Mouse (Mus musculus): Measurements from ENCODE around the gene Aprt. TPM values are rescaled to one million over a fixed set of nuclear protein-coding genes. Genes with fewer than 3 reads are reported as not detected.

Aprt gene
- polyA plus RNA-seq, 1 experiment from 2014 or later, result 235 TPM

GRCm38 (mm10) chr8:122616181-122616905, 39.6 kb upstream of the Aprt start:
- H3K36me3 ChIP-seq (ENCODE audit: control insufficient read depth, insufficient read depth, low read length), result no peaks in the 10 kb centered on the region
- H3K9ac ChIP-seq (ENCODE audit: low read length), result no peak overlapping the region
- H3K4me3 ChIP-seq (ENCODE audit: low read depth, low read length), result no peak overlapping the region
- peaks cover 5% of the 10 kb centered on the region; the same call in 1 of the 2 replicates for H3K4me1 ChIP-seq (replicated peaks; ENCODE audit: control insufficient read depth, insufficient read depth, low read length)
- WGBS, result 79% methylated on average over 9 of the region's 9 CpGs
- no peaks in the 10 kb centered on the region for H3K27me3 ChIP-seq (ENCODE audit: control insufficient read depth, insufficient read depth, low read length)
- H3K27ac ChIP-seq (ENCODE audit: low read depth, low read length), result no peak overlapping the region
- H3K9me3 ChIP-seq (ENCODE audit: control insufficient read depth, low read length), result no peaks in the 10 kb centered on the region
- no peak for DNase-seq (ENCODE audit: low spot score)
- ATAC-seq (replicated peaks; ENCODE audit: low FRiP score), result no peak
- no peak overlapping the region for H3K4me2 ChIP-seq (ENCODE audit: low read depth, low read length, severe bottlenecking)

GRCm38 (mm10) chr8:122611295-122612133, 34.8 kb upstream of the Aprt start, which contains the start of the genes Galns and Trappc2l:
Gene Galns (minus strand): TSS chr8:122611463.
Gene Trappc2l (plus strand): TSS chr8:122611640.
- H3K9ac ChIP-seq (ENCODE audit: low read length), result peak within 1 kb of the TSS; percentile 66
- H3K27ac ChIP-seq (ENCODE audit: low read depth, low read length), result 0 out of 2 replicates have a peak within 1 kb of the TSS, but pooled peaks have one; percentile 46
- no peaks in the 10 kb centered on the region for H3K36me3 ChIP-seq (ENCODE audit: control insufficient read depth, insufficient read depth, low read length)
- WGBS, result under 1% methylated on average over 54 of the region's 57 CpGs
- ATAC-seq (replicated peaks; ENCODE audit: low FRiP score) (peak; percentile 97), DNase-seq (ENCODE audit: low spot score) (peak; percentile 99)
- H3K4me2 ChIP-seq (ENCODE audit: low read depth, low read length, severe bottlenecking), result peak within 1 kb of the TSS; percentile 88
- peak within 1 kb of the TSS; percentile 74 for H3K4me3 ChIP-seq (ENCODE audit: low read depth, low read length)
- H3K9me3 ChIP-seq (ENCODE audit: control insufficient read depth, low read length), result no peaks in the 10 kb centered on the region
- H3K27me3 ChIP-seq (ENCODE audit: control insufficient read depth, insufficient read depth, low read length), result no peaks in the 10 kb centered on the region
- peaks cover 5% of the 10 kb centered on the region; the same call in 1 of the 2 replicates for H3K4me1 ChIP-seq (replicated peaks; ENCODE audit: control insufficient read depth, insufficient read depth, low read length)

GRCm38 (mm10) chr8:122610612-122611277, 34.0 kb upstream of the Aprt start:
- H3K36me3 ChIP-seq (ENCODE audit: control insufficient read depth, insufficient read depth, low read length), result no peaks in the 10 kb centered on the region
- DNase-seq (ENCODE audit: low spot score), result no peak
- H3K9me3 ChIP-seq (ENCODE audit: control insufficient read depth, low read length), result no peaks in the 10 kb centered on the region
- H3K27ac ChIP-seq (ENCODE audit: low read depth, low read length), result no peak overlapping the region
- H3K27me3 ChIP-seq (ENCODE audit: control insufficient read depth, insufficient read depth, low read length), result no peaks in the 10 kb centered on the region
- H3K9ac ChIP-seq (ENCODE audit: low read length), result peak overlapping the region; percentile 49
- peak overlapping the region; percentile 83 for H3K4me2 ChIP-seq (ENCODE audit: low read depth, low read length, severe bottlenecking)
- no peak; the same call in 1 of the 2 replicates for ATAC-seq (replicated peaks; ENCODE audit: low FRiP score)
- peaks cover 5% of the 10 kb centered on the region; the same call in 1 of the 2 replicates for H3K4me1 ChIP-seq (replicated peaks; ENCODE audit: control insufficient read depth, insufficient read depth, low read length)
- H3K4me3 ChIP-seq (ENCODE audit: low read depth, low read length), result peak overlapping the region; percentile 74
- whole genome bisulfite sequencing, result 5% methylated on average over 20 of the region's 20 CpGs

GRCm38 (mm10) chr8:122610209-122610608, 33.5 kb upstream of the Aprt start:
- H3K9ac ChIP-seq (ENCODE audit: low read length), result no peak overlapping the region
- H3K4me3 ChIP-seq (ENCODE audit: low read depth, low read length), result no peak overlapping the region

GRCm38 (mm10) chr8:122606810-122607209, 30.1 kb upstream of the Aprt start:
- no peak overlapping the region for H3K27ac ChIP-seq (ENCODE audit: low read depth, low read length)
- no peak overlapping the region for H3K9ac ChIP-seq (ENCODE audit: low read length)
- H3K4me2 ChIP-seq (ENCODE audit: low read depth, low read length, severe bottlenecking), result no peak overlapping the region
- H3K36me3 ChIP-seq (ENCODE audit: control insufficient read depth, insufficient read depth, low read length), result no peaks in the 10 kb centered on the region
- H3K4me3 ChIP-seq (ENCODE audit: low read depth, low read length), result no peak overlapping the region
- no peak for ATAC-seq (replicated peaks; ENCODE audit: low FRiP score)
- 86% methylated on average over 11 of the region's 12 CpGs for WGBS
- no peak for DNase-seq (ENCODE audit: low spot score)
- H3K27me3 ChIP-seq (ENCODE audit: control insufficient read depth, insufficient read depth, low read length), result no peaks in the 10 kb centered on the region
- no peaks in the 10 kb centered on the region; the same call in 1 of the 2 replicates for H3K4me1 ChIP-seq (replicated peaks; ENCODE audit: control insufficient read depth, insufficient read depth, low read length)
- H3K9me3 ChIP-seq (ENCODE audit: control insufficient read depth, low read length), result no peaks in the 10 kb centered on the region

More at GRCm38 (mm10) chr8:122610209-122610608, 33.5 kb upstream of the Aprt start:
- WGBS, result 56% methylated on average over 4 of the region's 4 CpGs
- ATAC-seq (replicated peaks; ENCODE audit: low FRiP score), result no peak
- Histone ChIP-seq H3K4me1 (replicated peaks; ENCODE audit: control insufficient read depth, insufficient read depth, low read length) (peaks cover 5% of the 10 kb centered on the region; the same call in 1 of the 2 replicates), H3K9me3 (ENCODE audit: control insufficient read depth, low read length) (no peaks in the 10 kb centered on the region), H3K27ac (ENCODE audit: low read depth, low read length) (no peak overlapping the region), H3K27me3 (ENCODE audit: control insufficient read depth, insufficient read depth, low read length) (no peaks in the 10 kb centered on the region), H3K36me3 (ENCODE audit: control insufficient read depth, insufficient read depth, low read length) (no peaks in the 10 kb centered on the region), H3K4me2 (ENCODE audit: low read depth, low read length, severe bottlenecking) (peak overlapping the region; percentile 83; the same call in 1 of the 2 replicates)
- no peak for DNase-seq (ENCODE audit: low spot score)

- WGBS, result 83% methylated on average over 4 of the region's 4 CpGs
- Histone ChIP-seq H3K4me2 (ENCODE audit: low read depth, low read length, severe bottlenecking) (no peak overlapping the region), H3K4me3 (ENCODE audit: low read depth, low read length) (no peak overlapping the region), H3K4me1 (replicated peaks; ENCODE audit: control insufficient read depth, insufficient read depth, low read length) (no peaks in the 10 kb centered on the region), H3K36me3 (ENCODE audit: control insufficient read depth, insufficient read depth, low read length) (no peaks in the 10 kb centered on the region), H3K27me3 (ENCODE audit: control insufficient read depth, insufficient read depth, low read length) (no peaks in the 10 kb centered on the region), H3K9ac (ENCODE audit: low read length) (no peak overlapping the region), H3K27ac (ENCODE audit: low read depth, low read length) (no peak overlapping the region), H3K9me3 (ENCODE audit: control insufficient read depth, low read length) (no peaks in the 10 kb centered on the region)
- ATAC-seq (replicated peaks; ENCODE audit: low FRiP score) (no peak), DNase-seq (ENCODE audit: low spot score) (no peak)
These were observed 28.7 kb upstream of the Aprt start for GRCm38 (mm10) chr8:122605367-122605766.

- ATAC-seq (replicated peaks; ENCODE audit: low FRiP score) (no peak), DNase-seq (ENCODE audit: low spot score) (no peak)
- no peaks in the 10 kb centered on the region for H3K36me3 ChIP-seq (ENCODE audit: control insufficient read depth, insufficient read depth, low read length)
- 57% methylated on average over 1 of the region's 1 CpGs for WGBS
- no peaks in the 10 kb centered on the region for H3K9me3 ChIP-seq (ENCODE audit: control insufficient read depth, low read length)
- no peaks in the 10 kb centered on the region for H3K4me1 ChIP-seq (replicated peaks; ENCODE audit: control insufficient read depth, insufficient read depth, low read length)
- H3K27me3 ChIP-seq (ENCODE audit: control insufficient read depth, insufficient read depth, low read length), result no peaks in the 10 kb centered on the region
- no peak overlapping the region for H3K4me3 ChIP-seq (ENCODE audit: low read depth, low read length)
- no peak overlapping the region for H3K9ac ChIP-seq (ENCODE audit: low read length)
- H3K27ac ChIP-seq (ENCODE audit: low read depth, low read length), result no peak overlapping the region
- H3K4me2 ChIP-seq (ENCODE audit: low read depth, low read length, severe bottlenecking), result no peak overlapping the region
These were observed 27.9 kb upstream of the Aprt start for GRCm38 (mm10) chr8:122604640-122605039.

GRCm38 (mm10) chr8:122600666-122601065, 24.0 kb upstream of the Aprt start:
- ATAC-seq (replicated peaks; ENCODE audit: low FRiP score), result no peak
- WGBS, result 95% methylated on average over 9 of the region's 9 CpGs
- no peak for DNase-seq (ENCODE audit: low spot score)

More at GRCm38 (mm10) chr8:122600666-122601065, 24.0 kb upstream of the Aprt start:
- no peaks in the 10 kb centered on the region for H3K36me3 ChIP-seq (ENCODE audit: control insufficient read depth, insufficient read depth, low read length)
- no peak overlapping the region for H3K9ac ChIP-seq (ENCODE audit: low read length)
- H3K9me3 ChIP-seq (ENCODE audit: control insufficient read depth, low read length), result no peaks in the 10 kb centered on the region
- H3K4me3 ChIP-seq (ENCODE audit: low read depth, low read length), result no peak overlapping the region
- H3K27ac ChIP-seq (ENCODE audit: low read depth, low read length), result no peak overlapping the region
- H3K4me2 ChIP-seq (ENCODE audit: low read depth, low read length, severe bottlenecking), result no peak overlapping the region
- H3K4me1 ChIP-seq (replicated peaks; ENCODE audit: control insufficient read depth, insufficient read depth, low read length), result no peaks in the 10 kb centered on the region
- no peaks in the 10 kb centered on the region for H3K27me3 ChIP-seq (ENCODE audit: control insufficient read depth, insufficient read depth, low read length)
